Mouse (Mus musculus) intestine, embryonic 14.5 days (tissue): ENCODE data around the gene Fbxo30. TPM values are rescaled to one million over a fixed set of nuclear protein-coding genes. Genes with fewer than 3 reads are reported as not detected.
"Not testable (repeated sequence)": the region's sequence is repeated elsewhere in the genome, so short reads cannot be mapped to it uniquely, and the experiment has no call there.

Source experiments
- ATAC-seq: fragments of 200-750 bp; cut with Nextera tagmentation; replicated peaks from 2 replicates; pipeline ENCODE4 v1.8.0; 2017; ENCODE audit warnings: low read depth, moderate number of reproducible peaks, moderate TSS enrichment, moderate library complexity; ENCODE audit not compliant: low FRiP score, low TSS enrichment
- DNase-seq: peaks from one replicate; pipeline ENCODE4 v3.0.0-alpha.2; 2018; ENCODE audit warnings: low spot score
- H3K27ac ChIP-seq: fragments of 300-500 bp; sonication (generic); 2 replicates; pipeline ENCODE4 v1.5.1; 2014; ENCODE audit warnings: low read depth, mild to moderate bottlenecking, control low read depth
- H3K27me3 ChIP-seq: fragments of 300-500 bp; sonication (generic); replicated peaks from 2 replicates; pipeline ENCODE4 v1.6.1; 2014; ENCODE audit warnings: low read length, control low read depth; ENCODE audit not compliant: control insufficient read depth, insufficient read depth
- H3K36me3 ChIP-seq: fragments of 300-500 bp; sonication (generic); 2 replicates; pipeline ENCODE4 v1.6.1; 2014; ENCODE audit warnings: low read length, control low read depth; ENCODE audit not compliant: control insufficient read depth, insufficient read depth
- H3K4me1 ChIP-seq: fragments of 300-500 bp; sonication (generic); replicated peaks from 2 replicates; pipeline ENCODE4 v1.6.1; 2014; ENCODE audit warnings: low read length, control low read depth, mixed read lengths; ENCODE audit not compliant: control insufficient read depth, insufficient read depth
- H3K4me2 ChIP-seq: fragments of 300-500 bp; sonication (generic); 2 replicates; pipeline ENCODE4 v1.6.1; 2014; ENCODE audit warnings: low read length
- H3K4me3 ChIP-seq: fragments of 300-500 bp; sonication (generic); 2 replicates; pipeline ENCODE4 v1.5.1; 2014; ENCODE audit warnings: low read depth, low read length, control low read depth, mixed read lengths
- H3K9ac ChIP-seq: fragments of 300-500 bp; sonication (generic); 2 replicates; pipeline ENCODE4 v1.6.1; 2014; ENCODE audit warnings: mild to moderate bottlenecking, low read length
- H3K9me3 ChIP-seq: fragments of 300-500 bp; sonication (generic); 2 replicates; pipeline ENCODE4 v1.6.1; 2016; ENCODE audit warnings: low read length, control low read depth; ENCODE audit not compliant: control insufficient read depth
- WGBS: fragments of 180-500 bp; shearing (Covaris S2); extraction: QIAGEN DNeasy Blood & Tissue Kit; methylation state at CpG from one replicate; pipeline ENCODE4 v1.1.7; 2014; 5-methylcytosine and 5-hydroxymethylcytosine counted together
- polyA plus RNA-seq: library from polyadenylated mRNA; unstranded; fragments of >200 nt; fragmentation: Nextera tagmentation; extraction: Ambion mirVana; gene quantifications from 2 replicates; pipeline ENCODE4 v1.2.1, GENCODE M21; 2014

Fbxo30 gene
- polyA plus RNA-seq, 1 experiment from 2014 or later: 23.1 TPM

- DNase-seq (no peak), ATAC-seq (no peak)
- Histone ChIP-seq H3K9me3 (no peaks in the 10 kb centered on the region), H3K4me1 (no peaks in the 10 kb centered on the region), H3K36me3 (no peaks in the 10 kb centered on the region), H3K9ac (no peak overlapping the region), H3K27me3 (no peaks in the 10 kb centered on the region), H3K27ac (no peak overlapping the region), H3K4me3 (no peak overlapping the region), H3K4me2 (no peak overlapping the region)
- WGBS: 71% methylated on average over 1 of the region's 1 CpGs
Measured at GRCm38 (mm10) chr10:11309866-11310265, 28.7 kb downstream of the Fbxo30 start.

- H3K4me3 ChIP-seq: no peak overlapping the region
- no peak overlapping the region for H3K27ac ChIP-seq
- no peak for DNase-seq
- H3K4me2 ChIP-seq: no peak overlapping the region
- ATAC-seq: no peak
- no peak overlapping the region for H3K9ac ChIP-seq
- no peaks in the 10 kb centered on the region for H3K27me3 ChIP-seq
- no peaks in the 10 kb centered on the region for H3K9me3 ChIP-seq
- no peaks in the 10 kb centered on the region for H3K4me1 ChIP-seq
- no peaks in the 10 kb centered on the region for H3K36me3 ChIP-seq
Measured at GRCm38 (mm10) chr10:11310481-11310880, 29.4 kb downstream of the Fbxo30 start.

GRCm38 (mm10) chr10:11317856-11318454, 36.8 kb downstream of the Fbxo30 start:
- not testable (repeated sequence) for H3K4me2 ChIP-seq, H3K27ac ChIP-seq, DNase-seq, H3K9me3 ChIP-seq, H3K4me1 ChIP-seq, H3K9ac ChIP-seq, H3K4me3 ChIP-seq, H3K36me3 ChIP-seq, ATAC-seq, H3K27me3 ChIP-seq

- ATAC-seq (no peak), DNase-seq (no peak)
- 85% methylated on average over 1 of the region's 1 CpGs for WGBS
- Histone ChIP-seq H3K4me1 (no peaks in the 10 kb centered on the region), H3K27me3 (no peaks in the 10 kb centered on the region), H3K4me3 (no peak overlapping the region), H3K9ac (no peak overlapping the region), H3K4me2 (no peak overlapping the region), H3K27ac (no peak overlapping the region), H3K9me3 (no peaks in the 10 kb centered on the region), H3K36me3 (no peaks in the 10 kb centered on the region)
Measured at GRCm38 (mm10) chr10:11319446-11319970, 38.4 kb downstream of the Fbxo30 start.

- no peak for ATAC-seq
- Histone ChIP-seq H3K9ac (no peak overlapping the region), H3K27ac (no peak overlapping the region), H3K4me3 (no peak overlapping the region), H3K4me2 (no peak overlapping the region), H3K4me1 (no peaks in the 10 kb centered on the region), H3K36me3 (no peaks in the 10 kb centered on the region), H3K27me3 (no peaks in the 10 kb centered on the region), H3K9me3 (no peaks in the 10 kb centered on the region)
- no peak for DNase-seq
- 73% methylated on average over 7 of the region's 7 CpGs for WGBS
Measured at GRCm38 (mm10) chr10:11322316-11322715, 41.2 kb downstream of the Fbxo30 start.

GRCm38 (mm10) chr10:11323202-11323898, 42.2 kb downstream of the Fbxo30 start:
- WGBS: 78% methylated on average over 4 of the region's 4 CpGs
- DNase-seq (no peak), ATAC-seq (no peak)

GRCm38 (mm10) chr10:11326526-11326925, 45.4 kb downstream of the Fbxo30 start:
- Histone ChIP-seq H3K9ac (no peak overlapping the region), H3K27me3 (no peaks in the 10 kb centered on the region), H3K4me2 (no peak overlapping the region), H3K9me3 (no peaks in the 10 kb centered on the region), H3K36me3 (no peaks in the 10 kb centered on the region), H3K4me1 (no peaks in the 10 kb centered on the region), H3K27ac (no peak overlapping the region), H3K4me3 (no peak overlapping the region)
- ATAC-seq (no peak), DNase-seq (no peak)
- 86% methylated on average over 3 of the region's 3 CpGs for WGBS

More at GRCm38 (mm10) chr10:11323202-11323898, 42.2 kb downstream of the Fbxo30 start:
- Histone ChIP-seq H3K27ac (no peak overlapping the region), H3K36me3 (no peaks in the 10 kb centered on the region), H3K9ac (no peak overlapping the region), H3K4me3 (no peak overlapping the region), H3K4me2 (no peak overlapping the region), H3K4me1 (no peaks in the 10 kb centered on the region), H3K9me3 (no peaks in the 10 kb centered on the region), H3K27me3 (no peaks in the 10 kb centered on the region)

GRCm38 (mm10) chr10:11343205-11344141, 62.3 kb downstream of the Fbxo30 start, which contains the start of gene Epm2a:
Gene Epm2a (plus strand): TSS chr10:11343404.
- under 1% methylated on average over 100 of the region's 106 CpGs for WGBS
- Histone ChIP-seq H3K36me3 (no peaks in the 10 kb centered on the region), H3K4me1 (no peaks in the 10 kb centered on the region), H3K4me3 (peak within 1 kb of the TSS; percentile 59), H3K9ac (peak within 1 kb of the TSS; percentile 82), H3K27ac (peak within 1 kb of the TSS; percentile 98), H3K4me2 (peak within 1 kb of the TSS; percentile 66), H3K27me3 (no peaks in the 10 kb centered on the region), H3K9me3 (no peaks in the 10 kb centered on the region)
- peak; percentile 98 for ATAC-seq
- peak; percentile 87 for DNase-seq
